Mouse (Mus musculus): ENCODE results near the gene Crlf1.

- TF ChIP-seq CTCF (IDR thresholded peaks at IDR 0.05; ENCODE audit: control insufficient read depth, insufficient read depth, insufficient read length) (no peak), FOSL1 (IDR thresholded peaks at IDR 0.05; ENCODE audit: insufficient read depth, low read length, poor library complexity, severe bottlenecking) (no peak)
Measured at GRCm38 (mm10) chr8:70460606-70461005, 32.4 kb upstream of the Crlf1 start.

Data from C2C12 (cell line).